Mouse (Mus musculus): Measurements from ENCODE around the gene Rnasek.

Gene Rnasek

GRCm38 (mm10) chr11:70239541-70240279 lies at the start of gene Rnasek, which contains the start of gene Gm21988:
Gene Rnasek, minus strand, starts transcription at chr11:70239842.
Gene Gm21988, minus strand, starts transcription at chr11:70239830.
- peak; percentile 77 for DNase-seq (ENCODE audit: low spot score)

- no peak for DNase-seq (ENCODE audit: low spot score)
Observed at GRCm38 (mm10) chr11:70289236-70289635, 49.6 kb upstream of the Rnasek start.

- DNase-seq (ENCODE audit: low spot score) = no peak
Observed at GRCm38 (mm10) chr11:70288102-70288501, 48.5 kb upstream of the Rnasek start.

- DNase-seq (ENCODE audit: low spot score) = no peak
Observed at GRCm38 (mm10) chr11:70285686-70286085, 46.0 kb upstream of the Rnasek start.

- no peak for DNase-seq (ENCODE audit: low spot score)
Observed at GRCm38 (mm10) chr11:70284757-70285156, 45.1 kb upstream of the Rnasek start.

- DNase-seq (ENCODE audit: low spot score) = no peak
Observed at GRCm38 (mm10) chr11:70283666-70284065, 44.0 kb upstream of the Rnasek start.

- peak; percentile 54 for DNase-seq (ENCODE audit: low spot score)
Observed at GRCm38 (mm10) chr11:70280441-70280840, 40.8 kb upstream of the Rnasek start.

- DNase-seq (ENCODE audit: low spot score) = no peak
Observed at GRCm38 (mm10) chr11:70278961-70279360, 39.3 kb upstream of the Rnasek start.

- no peak for DNase-seq (ENCODE audit: low spot score)
Observed at GRCm38 (mm10) chr11:70271641-70272040, 32.0 kb upstream of the Rnasek start.

- no peak for DNase-seq (ENCODE audit: low spot score)
Observed at GRCm38 (mm10) chr11:70266405-70266804, 26.8 kb upstream of the Rnasek start.

GRCm38 (mm10) chr11:70265819-70266218 lies 26.2 kb upstream of the Rnasek start:
- DNase-seq (ENCODE audit: low spot score) = no peak

GRCm38 (mm10) chr11:70265252-70265651 lies 25.6 kb upstream of the Rnasek start:
- DNase-seq (ENCODE audit: low spot score) = peak; percentile 44

- DNase-seq (ENCODE audit: low spot score) = no peak
Observed at GRCm38 (mm10) chr11:70259035-70259434, 19.4 kb upstream of the Rnasek start.

GRCm38 (mm10) chr11:70254931-70255531 lies 15.4 kb upstream of the Rnasek start, which contains the start of gene Alox12:
Gene Alox12, minus strand, starts transcription at chr11:70255353.
- DNase-seq (ENCODE audit: low spot score) = no peak

- no peak for DNase-seq (ENCODE audit: low spot score)
Observed at GRCm38 (mm10) chr11:70254337-70254736, 14.7 kb upstream of the Rnasek start.

GRCm38 (mm10) chr11:70251853-70252252 lies 12.2 kb upstream of the Rnasek start:
- DNase-seq (ENCODE audit: low spot score) = no peak

- DNase-seq (ENCODE audit: low spot score) = no peak
Observed at GRCm38 (mm10) chr11:70250150-70250549, 10.5 kb upstream of the Rnasek start.

GRCm38 (mm10) chr11:70247136-70247845 lies 7.6 kb upstream of the Rnasek start:
- peak; percentile 70 for DNase-seq (ENCODE audit: low spot score)

- DNase-seq (ENCODE audit: low spot score) = no peak
Observed at GRCm38 (mm10) chr11:70242591-70242990, 2.9 kb upstream of the Rnasek start.

GRCm38 (mm10) chr11:70238591-70239440 lies 826 bp downstream of the Rnasek start:
- DNase-seq (ENCODE audit: low spot score) = no peak

- DNase-seq (ENCODE audit: low spot score) = peak; percentile 93
Observed at GRCm38 (mm10) chr11:70237457-70238167, 2.0 kb downstream of the Rnasek start, which contains the start of gene 0610010K14Rik. Gene 0610010K14Rik, minus strand, starts transcription at chr11:70237914.
